Mouse (Mus musculus) neural tube, embryonic 11.5 days (tissue): ENCODE results near the gene Wsb2. TPM values are rescaled to one million over a fixed set of nuclear protein-coding genes. Genes with fewer than 3 reads are reported as not detected.
A peak's percentile ranks its signal among the peaks of the same experiment; 100 is the strongest.
"Not testable (repeated sequence)": the region's sequence is repeated elsewhere in the genome, so short reads cannot be mapped to it uniquely, and the experiment has no call there.

Experiments used
- ATAC-seq: fragments of 200-750 bp; cut with Nextera tagmentation; 2 replicates; pipeline ENCODE4 v1.8.0; 2017; ENCODE audit warnings: moderate number of reproducible peaks, mild to moderate bottlenecking, moderate TSS enrichment, moderate library complexity; ENCODE audit not compliant: insufficient read depth, low FRiP score, low TSS enrichment
- DNase-seq: peaks from one replicate; pipeline ENCODE4 v3.0.0-alpha.2; 2015; ENCODE audit warnings: low spot score
- H3K27ac ChIP-seq: fragments of 300-500 bp; sonication (generic); 2 replicates; pipeline ENCODE4 v1.5.1; 2014; ENCODE audit warnings: low read depth, mild to moderate bottlenecking, low read length
- H3K27me3 ChIP-seq: fragments of 300-500 bp; sonication (generic); 2 replicates; pipeline ENCODE4 v1.6.1; 2014; ENCODE audit warnings: mild to moderate bottlenecking, low read length, mixed read lengths; ENCODE audit not compliant: control insufficient read depth, insufficient read depth
- H3K36me3 ChIP-seq: fragments of 300-500 bp; sonication (generic); 2 replicates; pipeline ENCODE4 v1.6.1; 2014; ENCODE audit warnings: mild to moderate bottlenecking, low read length, moderate library complexity, mixed read lengths; ENCODE audit not compliant: control insufficient read depth, insufficient read depth
- H3K4me1 ChIP-seq: fragments of 300-500 bp; sonication (generic); 2 replicates; pipeline ENCODE4 v1.6.1; 2014; ENCODE audit warnings: low read length, mixed read lengths; ENCODE audit not compliant: control insufficient read depth, insufficient read depth
- H3K4me2 ChIP-seq: fragments of 300-500 bp; sonication (generic); 2 replicates; pipeline ENCODE4 v1.6.1; 2014; ENCODE audit warnings: low read depth, mild to moderate bottlenecking, moderate library complexity
- H3K4me3 ChIP-seq: fragments of 300-500 bp; sonication (generic); 2 replicates; pipeline ENCODE4 v1.5.1; 2014; ENCODE audit warnings: low read depth, low read length
- H3K9ac ChIP-seq: fragments of 300-500 bp; sonication (generic); 2 replicates; pipeline ENCODE4 v1.6.1; 2014; ENCODE audit warnings: mild to moderate bottlenecking, low read length
- H3K9me3 ChIP-seq: fragments of 300-500 bp; sonication (generic); 2 replicates; pipeline ENCODE4 v1.6.1; 2016; ENCODE audit warnings: low read length; ENCODE audit not compliant: control insufficient read depth
- WGBS: fragments of 180-500 bp; shearing (Covaris S2); extraction: QIAGEN DNeasy Blood & Tissue Kit; methylation state at CpG from one replicate; pipeline ENCODE4 v1.1.7; 2014; 5-methylcytosine and 5-hydroxymethylcytosine counted together
- polyA plus RNA-seq: library from polyadenylated mRNA; unstranded; fragments of >200 nt; fragmentation: Nextera tagmentation; extraction: Ambion mirVana; gene quantifications from 2 replicates; pipeline ENCODE4 v1.2.1, GENCODE M21; 2014

Wsb2 gene
- polyA plus RNA-seq, 1 experiment from 2014 or later = 99.2 TPM

DNA sequence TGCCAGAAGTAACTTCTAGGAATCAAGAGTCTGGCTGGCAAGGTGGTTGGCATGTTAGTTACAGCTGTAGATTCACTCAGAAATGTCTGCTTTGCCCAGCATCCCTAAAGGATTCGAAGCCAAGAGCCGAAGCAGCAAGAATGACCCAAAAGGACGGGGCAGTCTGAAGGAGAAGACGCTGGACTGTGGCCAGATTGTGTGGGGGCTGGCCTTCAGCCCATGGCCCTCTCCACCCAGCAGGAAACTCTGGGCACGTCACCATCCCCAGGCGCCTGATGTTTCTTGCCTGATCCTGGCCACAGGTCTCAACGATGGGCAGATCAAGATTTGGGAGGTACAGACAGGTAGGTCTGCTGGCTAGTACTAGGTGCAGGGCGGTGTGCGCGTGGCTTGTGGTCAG is 13.5 kb downstream of the Wsb2 start:
- Histone ChIP-seq H3K27me3 (no peaks in the 10 kb centered on the region), H3K4me3 (no peak overlapping the region), H3K9me3 (no peaks in the 10 kb centered on the region), H3K9ac (no peak overlapping the region), H3K4me1 (peaks cover 6% of the 10 kb centered on the region), H3K4me2 (no peak overlapping the region), H3K36me3 (peaks cover 2% of the 10 kb centered on the region), H3K27ac (no peak overlapping the region)
- no peak for DNase-seq
- 90% methylated on average over 10 of the region's 10 CpGs for WGBS
- no peak for ATAC-seq

GRCm38 (mm10) chr5:117373418-117373817 is 16.3 kb downstream of the Wsb2 start:
- H3K9ac ChIP-seq = no peak overlapping the region
- no peak overlapping the region for H3K27ac ChIP-seq
- H3K4me2 ChIP-seq = no peak overlapping the region
- H3K27me3 ChIP-seq = no peaks in the 10 kb centered on the region
- H3K36me3 ChIP-seq = peaks cover 2% of the 10 kb centered on the region
- no peaks in the 10 kb centered on the region for H3K4me1 ChIP-seq
- DNase-seq (no peak), ATAC-seq (no peak)
- 95% methylated on average over 9 of the region's 9 CpGs for WGBS
- no peak overlapping the region for H3K4me3 ChIP-seq
- no peaks in the 10 kb centered on the region for H3K9me3 ChIP-seq

DNA sequence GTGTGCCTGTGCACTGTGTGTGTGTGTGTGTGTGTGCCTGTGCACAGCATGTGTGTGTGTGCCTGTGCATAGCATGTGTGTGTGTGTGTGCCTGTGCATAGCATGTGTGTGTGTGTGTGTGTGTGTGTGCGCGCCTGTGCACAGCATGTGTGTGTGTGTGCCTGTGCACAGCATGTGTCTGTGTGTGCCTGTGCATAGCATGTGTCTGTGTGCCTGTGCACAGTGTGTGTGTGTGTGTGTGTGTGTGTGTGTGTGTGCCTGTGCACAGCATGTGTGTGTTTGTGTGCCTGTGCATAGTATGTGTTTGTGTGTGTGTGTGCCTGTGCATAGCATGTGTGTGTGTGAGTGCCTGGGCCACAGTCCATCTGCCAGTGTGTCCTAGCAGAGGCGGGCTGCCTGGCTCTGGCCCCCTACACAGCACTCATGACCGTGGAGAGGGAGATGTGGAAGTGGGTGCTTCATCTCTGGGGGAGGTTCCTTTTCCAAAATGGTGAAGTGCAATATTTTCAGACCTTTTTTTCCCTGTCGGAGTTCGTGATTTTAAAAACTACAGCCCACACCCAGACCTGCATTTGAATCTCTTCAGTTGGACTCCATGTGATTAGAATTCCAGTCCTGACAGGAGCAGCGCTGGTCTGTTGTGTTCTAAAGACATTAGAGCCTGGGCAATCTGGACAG is 17.4 kb downstream of the Wsb2 start:
- no peak for DNase-seq
- H3K36me3 ChIP-seq = no peaks in the 10 kb centered on the region; the same call in none of the 2 replicates

DNA sequence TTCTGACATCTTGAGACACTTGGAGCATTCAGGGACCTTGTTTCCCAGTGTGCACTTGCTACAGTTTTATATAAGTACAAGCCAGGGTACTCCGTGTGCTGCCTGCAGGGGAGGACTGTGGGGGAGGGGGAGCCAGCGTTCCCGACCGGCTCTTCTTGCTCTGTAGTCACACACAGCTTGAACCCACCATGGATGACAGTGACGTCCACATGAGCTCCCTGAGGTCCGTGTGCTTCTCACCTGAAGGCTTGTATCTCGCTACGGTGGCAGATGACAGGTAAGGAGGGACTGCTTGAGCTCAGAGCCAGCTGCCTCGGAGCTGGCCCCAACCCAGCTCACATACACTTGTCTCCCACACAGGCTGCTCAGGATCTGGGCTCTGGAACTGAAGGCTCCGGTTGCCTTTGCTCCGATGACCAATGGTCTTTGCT is 19.2 kb downstream of the Wsb2 start:
- Histone ChIP-seq H3K27ac (no peak overlapping the region), H3K4me2 (no peak overlapping the region), H3K36me3 (peaks cover 5% of the 10 kb centered on the region), H3K4me1 (no peaks in the 10 kb centered on the region), H3K27me3 (no peaks in the 10 kb centered on the region), H3K9ac (no peak overlapping the region), H3K9me3 (no peaks in the 10 kb centered on the region), H3K4me3 (no peak overlapping the region)
- DNase-seq (no peak), ATAC-seq (no peak)
- 78% methylated on average over 11 of the region's 11 CpGs for WGBS

More for the DNA sequence above, 17.4 kb downstream of the Wsb2 start:
- Histone ChIP-seq H3K27me3 (no peaks in the 10 kb centered on the region), H3K4me2 (no peak overlapping the region), H3K4me1 (no peaks in the 10 kb centered on the region), H3K9me3 (no peaks in the 10 kb centered on the region), H3K4me3 (no peak overlapping the region), H3K9ac (no peak overlapping the region), H3K27ac (no peak overlapping the region)
- WGBS = 90% methylated on average over 7 of the region's 7 CpGs
- ATAC-seq = no peak

DNA sequence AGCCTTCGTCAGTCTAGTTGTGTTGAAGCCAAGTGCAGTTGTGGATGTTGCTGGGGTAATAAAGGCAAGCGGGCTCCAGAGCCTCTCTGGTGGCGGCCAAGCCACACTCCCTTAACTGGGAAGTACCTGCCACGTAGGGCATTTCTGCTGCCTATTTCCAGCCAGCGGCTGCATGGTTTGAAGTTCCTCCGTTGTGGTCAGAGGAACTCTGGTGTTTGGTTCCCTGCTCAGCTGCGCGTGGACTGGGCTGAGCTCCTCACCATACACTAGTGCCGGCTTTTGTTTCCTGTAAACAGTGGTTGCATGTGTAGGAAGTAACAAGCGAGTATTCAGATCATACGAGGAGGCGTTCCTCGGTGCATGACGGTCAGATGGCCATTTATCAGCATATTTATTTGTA is 20.6 kb downstream of the Wsb2 start:
- DNase-seq, H3K27ac ChIP-seq, H3K4me2 ChIP-seq, ATAC-seq, H3K9ac ChIP-seq, H3K4me1 ChIP-seq, H3K4me3 ChIP-seq, H3K27me3 ChIP-seq, H3K9me3 ChIP-seq, H3K36me3 ChIP-seq: not testable (repeated sequence)
- 96% methylated on average over 14 of the region's 14 CpGs for WGBS

DNA sequence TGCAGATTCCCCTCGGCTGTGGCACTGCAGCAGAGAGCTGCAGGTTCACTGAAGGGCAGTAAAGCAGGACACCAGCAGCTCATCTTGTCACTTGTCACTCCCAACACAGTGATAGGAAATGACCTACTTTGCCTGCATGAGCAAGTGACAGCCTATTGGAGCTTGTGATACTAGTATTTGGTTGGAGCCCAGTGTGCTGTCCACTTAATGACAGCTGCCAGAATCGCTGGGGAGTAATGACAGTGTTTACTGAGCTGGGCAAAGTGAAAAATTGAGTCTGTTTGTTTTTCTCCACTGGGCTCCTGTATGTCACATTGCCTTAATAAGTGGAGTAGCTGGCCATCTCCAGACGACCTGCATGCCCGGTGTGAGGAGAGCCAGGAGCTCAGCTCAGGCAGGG is 23.1 kb downstream of the Wsb2 start:
- WGBS = 90% methylated on average over 4 of the region's 4 CpGs

DNA sequence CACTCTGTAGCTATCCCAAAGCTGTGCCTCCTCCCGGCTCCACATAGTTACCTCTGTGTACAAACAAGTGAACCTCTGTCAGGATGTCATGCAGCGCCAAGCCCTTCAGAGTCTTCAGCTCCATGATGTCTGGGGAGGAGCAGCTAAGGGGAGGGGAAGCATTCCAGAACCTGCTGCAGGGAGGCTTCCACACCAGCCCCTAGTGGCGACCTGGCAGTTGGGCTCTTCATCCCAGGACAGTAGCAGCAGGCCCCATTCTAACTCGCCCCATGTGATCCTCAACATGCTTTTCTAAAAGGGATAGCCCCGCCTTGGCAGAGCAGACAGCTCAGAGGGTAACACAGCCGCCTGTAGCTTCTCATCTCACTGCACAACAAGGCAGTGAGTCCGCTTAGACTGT is 24.7 kb downstream of the Wsb2 start:
- no peak for ATAC-seq
- Histone ChIP-seq H3K27ac (no peak overlapping the region), H3K9me3 (no peaks in the 10 kb centered on the region), H3K4me1 (no peaks in the 10 kb centered on the region), H3K36me3 (peaks cover 6% of the 10 kb centered on the region), H3K27me3 (no peaks in the 10 kb centered on the region), H3K9ac (no peak overlapping the region), H3K4me2 (no peak overlapping the region), H3K4me3 (no peak overlapping the region)
- DNase-seq = no peak
- WGBS = 89% methylated on average over 7 of the region's 7 CpGs

More for the DNA sequence above, 23.1 kb downstream of the Wsb2 start:
- DNase-seq (no peak), ATAC-seq (no peak)
- Histone ChIP-seq H3K36me3 (peaks cover 6% of the 10 kb centered on the region), H3K9ac (no peak overlapping the region), H3K4me2 (no peak overlapping the region), H3K27ac (no peak overlapping the region), H3K9me3 (no peaks in the 10 kb centered on the region), H3K4me1 (no peaks in the 10 kb centered on the region), H3K4me3 (no peak overlapping the region), H3K27me3 (no peaks in the 10 kb centered on the region)

DNA sequence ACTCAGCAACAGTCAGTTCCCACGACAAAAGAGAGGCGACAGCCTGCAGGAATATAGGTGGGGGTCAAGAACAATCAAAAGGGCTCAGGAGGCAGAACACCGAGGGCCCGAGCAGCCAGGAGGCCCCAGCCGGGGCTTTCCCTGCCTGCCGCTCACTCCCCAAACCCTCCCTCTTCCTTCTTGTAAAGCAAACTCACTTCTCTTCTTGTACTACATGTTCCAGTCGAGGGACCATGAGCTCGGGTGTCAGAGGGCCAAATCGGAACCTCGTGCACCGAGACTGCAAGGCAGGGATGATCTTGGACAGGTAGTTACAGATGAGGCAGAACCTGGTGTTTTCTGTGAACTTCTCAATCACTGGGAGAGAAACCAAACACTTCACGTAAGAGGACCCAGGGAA is 26.1 kb downstream of the Wsb2 start:
- Histone ChIP-seq H3K9ac (no peak overlapping the region), H3K4me2 (no peak overlapping the region), H3K27me3 (no peaks in the 10 kb centered on the region), H3K27ac (no peak overlapping the region), H3K4me1 (peaks cover 4% of the 10 kb centered on the region), H3K9me3 (no peaks in the 10 kb centered on the region), H3K36me3 (peaks cover 6% of the 10 kb centered on the region), H3K4me3 (no peak overlapping the region)
- DNase-seq (no peak), ATAC-seq (no peak)
- WGBS = 88% methylated on average over 12 of the region's 12 CpGs

GRCm38 (mm10) chr5:117388296-117388751 is 31.2 kb downstream of the Wsb2 start:
- ATAC-seq (peak; percentile 35; the same call in 1 of the 2 replicates), DNase-seq (peak; percentile 64)
- Histone ChIP-seq H3K27ac (peak overlapping the region; percentile 65; the same call in 1 of the 2 replicates), H3K36me3 (no peaks in the 10 kb centered on the region), H3K9me3 (no peaks in the 10 kb centered on the region), H3K27me3 (no peaks in the 10 kb centered on the region), H3K4me2 (peak overlapping the region; percentile 70), H3K4me3 (peak overlapping the region; percentile 78), H3K4me1 (peaks cover 8% of the 10 kb centered on the region), H3K9ac (peak overlapping the region; percentile 88)
- WGBS = 13% methylated on average over 16 of the region's 16 CpGs
